Mouse (Mus musculus): ENCODE data around the gene Cpt1b. TPM values are rescaled to one million over a fixed set of nuclear protein-coding genes. Genes with fewer than 3 reads are reported as not detected.

Gene Cpt1b
- 23.9 and 81.0 TPM in 2 replicates for polyA plus RNA-seq (2012; rRNA removed; ENCODE audit: low replicate concordance)

DNA sequence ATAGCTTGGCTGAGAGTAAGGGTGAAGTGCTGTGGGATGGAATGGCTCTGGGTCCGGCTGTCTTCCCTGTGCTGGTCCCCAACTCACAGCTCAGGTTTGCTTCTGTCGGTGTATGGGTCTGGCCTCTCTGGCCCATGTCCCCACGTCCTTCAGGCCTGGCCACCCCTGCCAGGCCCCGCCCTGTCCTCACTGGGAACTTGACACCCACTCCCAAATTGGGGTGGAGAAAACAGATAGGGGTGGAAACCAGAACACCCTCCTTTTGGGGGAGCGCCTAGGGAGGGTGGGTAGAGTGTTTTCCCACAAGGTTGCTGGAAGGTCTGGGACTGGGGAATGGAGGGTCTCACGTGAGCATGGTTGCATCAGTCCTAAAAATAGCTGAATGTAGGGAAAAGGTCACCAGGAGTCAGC, at the start of gene Cpt1b:
Gene Cpt1b, minus strand, starts transcription at position 153 of the 411 bp plus-strand sequence.

DNA sequence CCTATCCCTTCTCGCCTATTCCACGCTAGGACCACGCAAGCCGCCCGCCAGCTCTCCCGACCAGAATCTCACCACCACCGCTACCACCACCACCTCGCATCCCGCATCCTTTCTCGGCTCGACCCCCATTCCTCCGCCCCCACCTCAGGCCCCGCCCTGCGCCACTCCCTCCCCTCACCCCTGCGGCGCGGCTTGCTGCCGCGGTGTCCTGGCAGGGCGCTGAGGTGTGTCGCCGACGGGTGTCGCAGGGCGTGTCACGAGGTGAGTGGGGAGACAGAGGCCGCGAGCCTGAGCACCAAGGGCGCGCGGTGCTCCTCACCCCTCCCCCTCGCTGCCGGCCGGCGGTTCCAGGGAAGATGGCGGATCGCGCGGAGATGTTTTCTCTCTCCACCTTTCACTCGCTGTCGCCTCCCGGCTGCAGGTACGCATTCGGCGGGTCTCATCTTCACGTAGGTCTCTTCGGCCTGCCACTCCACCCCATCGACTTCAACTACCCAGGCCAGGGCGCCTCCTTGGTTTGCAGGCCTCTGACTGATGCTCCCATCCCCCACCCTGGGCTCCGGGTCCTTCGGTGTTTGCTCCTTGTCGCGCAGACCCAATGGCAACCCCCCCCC, 28.3 kb upstream of the Cpt1b start, which contains the start of gene Mapk8ip2:
Gene Mapk8ip2, plus strand, starts transcription at position 49 of the 614 bp plus-strand sequence.

DNA sequence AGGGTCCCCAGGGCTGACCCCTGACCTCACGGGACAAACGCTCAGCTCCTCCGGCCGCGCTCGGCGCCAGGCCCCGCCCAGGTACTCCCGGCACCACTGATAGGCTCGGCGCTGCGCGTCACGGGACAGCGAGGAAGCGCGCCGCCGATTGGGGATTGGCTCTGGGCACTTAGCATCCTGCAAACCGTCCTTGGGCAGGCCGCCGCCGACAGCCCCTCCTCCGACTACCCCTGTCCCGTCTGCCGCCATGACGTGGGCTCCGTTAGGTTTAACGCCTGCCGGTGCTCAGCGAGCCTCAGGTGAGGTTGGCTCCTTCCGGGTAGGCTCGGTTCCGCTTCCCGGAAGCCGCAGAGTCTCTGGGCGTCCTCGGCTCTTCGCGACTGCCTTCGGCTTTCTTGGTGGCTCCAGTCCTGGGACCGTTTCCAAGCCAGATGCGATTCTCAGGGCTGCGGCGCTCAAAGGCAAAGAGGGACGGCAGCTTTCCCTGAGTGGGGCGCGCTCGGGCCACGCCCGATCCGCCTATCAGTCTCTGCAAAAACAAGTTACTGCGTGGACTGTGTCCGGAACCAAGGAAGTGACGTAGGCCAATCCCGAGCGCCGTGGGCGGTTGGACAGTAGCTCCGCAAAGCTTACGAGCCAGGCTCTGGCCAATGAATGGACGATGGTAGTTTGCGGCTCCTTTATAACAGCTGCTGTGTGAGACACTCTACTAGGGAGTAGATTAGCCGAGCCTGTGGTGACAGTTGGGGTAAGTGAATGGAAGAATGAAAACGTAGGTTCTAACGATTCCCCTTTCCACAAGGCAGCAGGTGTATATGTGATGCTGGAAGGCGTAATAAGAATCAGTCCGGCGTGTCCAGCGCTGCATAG, 3.9 kb upstream of the Cpt1b start, which contains the start of the genes C730034F03Rik, Gm44502 and Chkb:
Gene C730034F03Rik, plus strand, starts transcription at position 238 of the 870 bp plus-strand sequence.
Gene Gm44502, minus strand, starts transcription at position 345 of the 870 bp plus-strand sequence.
Gene Chkb, minus strand, starts transcription at position 557 of the 870 bp plus-strand sequence.

DNA sequence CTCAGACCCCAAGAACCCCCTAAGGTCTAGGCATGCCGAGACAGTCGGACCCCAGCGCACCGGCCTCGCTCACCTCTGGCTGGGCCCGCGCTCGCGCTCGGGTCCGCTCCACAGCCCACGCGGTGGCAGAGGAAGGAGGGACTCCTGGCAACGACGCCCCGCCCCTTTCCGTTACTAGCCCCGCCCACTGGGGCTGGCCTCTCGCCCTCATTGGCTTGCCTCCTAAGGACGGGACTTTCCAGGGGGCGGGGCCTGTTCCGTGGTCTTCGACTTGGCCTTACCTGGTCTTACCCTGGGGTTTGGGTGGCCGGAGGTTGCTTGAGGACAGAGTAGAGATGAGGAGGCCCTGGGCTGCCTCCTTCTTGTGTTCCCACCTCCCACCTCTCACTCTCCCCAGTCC, 15.5 kb downstream of the Cpt1b start, which contains the start of gene Syce3:
Gene Syce3, minus strand, starts transcription at position 386 of the 400 bp plus-strand sequence.

DNA sequence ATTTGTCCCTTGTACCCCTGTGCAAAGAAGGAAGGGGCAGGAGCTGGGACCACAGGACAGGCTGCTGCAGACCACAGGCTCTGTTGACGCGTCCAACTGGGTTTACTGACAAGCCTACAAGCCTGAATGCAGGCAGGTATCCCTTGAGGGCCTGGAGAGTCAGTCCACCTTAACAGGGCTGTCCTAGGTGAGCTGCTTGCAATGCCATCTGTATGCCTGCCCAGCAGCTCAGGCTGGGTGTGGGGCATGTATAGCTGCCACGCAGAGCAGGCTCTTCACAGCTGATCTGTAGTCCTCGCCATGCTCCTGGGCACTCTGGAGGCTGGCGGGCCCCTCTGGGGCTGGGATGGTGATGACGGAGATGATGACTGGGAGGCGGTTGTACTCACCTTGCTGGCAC, 41.0 kb downstream of the Cpt1b start, which contains the start of gene Klhdc7b:
Gene Klhdc7b, plus strand, starts transcription at position 301 of the 400 bp plus-strand sequence.

DNA sequence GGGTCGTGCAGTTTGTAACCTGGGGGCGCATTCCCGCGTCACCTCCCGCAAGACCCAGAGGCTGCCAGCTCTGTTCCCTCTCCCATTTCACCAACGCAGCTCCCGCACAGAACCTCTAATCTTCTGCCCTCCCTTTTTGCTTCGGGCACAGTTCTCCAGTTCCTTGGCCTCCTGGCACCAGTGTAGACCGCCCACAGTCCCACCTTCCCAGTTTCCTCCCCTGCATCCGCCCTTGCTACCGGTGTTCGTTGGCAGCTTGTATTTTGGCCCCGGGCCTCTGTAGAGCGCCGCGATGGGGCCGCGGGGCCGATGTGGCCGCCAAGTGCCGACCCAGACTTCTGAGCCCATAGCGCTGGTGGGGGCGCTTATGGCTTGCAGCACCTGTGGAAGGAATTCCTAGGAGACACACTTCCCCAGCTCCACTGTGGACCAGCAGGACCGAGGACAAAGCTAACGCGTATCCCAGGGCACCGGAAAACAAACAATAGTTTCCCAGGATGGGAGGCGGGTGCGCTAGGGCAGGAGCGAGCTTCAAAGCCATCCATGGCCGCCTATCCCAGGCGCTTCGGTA, 46.7 kb downstream of the Cpt1b start, which contains the start of gene Odf3b:
Gene Odf3b, minus strand, starts transcription at position 452 of the 571 bp plus-strand sequence.

DNA sequence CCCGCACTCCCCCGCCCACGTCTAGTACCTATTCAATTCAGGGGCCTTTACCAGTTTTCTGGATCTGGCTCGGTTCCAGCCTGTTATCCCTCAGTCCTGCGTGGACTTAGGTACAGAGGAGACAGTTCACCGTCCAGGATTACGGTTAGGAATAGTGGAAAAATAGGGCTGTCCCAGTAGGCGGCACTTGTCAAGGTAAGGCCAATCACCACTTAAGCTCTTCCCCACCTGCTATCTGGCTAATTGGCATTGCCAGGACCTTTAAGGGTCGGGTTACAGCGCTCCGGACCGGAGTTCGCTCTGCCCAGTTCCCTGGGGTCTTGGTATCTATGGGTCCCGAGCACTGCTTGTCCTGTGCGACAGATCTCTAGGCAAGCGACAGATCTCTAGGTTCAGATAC, 48.7 kb downstream of the Cpt1b start, which contains the start of gene Tymp:
Gene Tymp, minus strand, starts transcription at position 83 of the 400 bp plus-strand sequence.

DNA sequence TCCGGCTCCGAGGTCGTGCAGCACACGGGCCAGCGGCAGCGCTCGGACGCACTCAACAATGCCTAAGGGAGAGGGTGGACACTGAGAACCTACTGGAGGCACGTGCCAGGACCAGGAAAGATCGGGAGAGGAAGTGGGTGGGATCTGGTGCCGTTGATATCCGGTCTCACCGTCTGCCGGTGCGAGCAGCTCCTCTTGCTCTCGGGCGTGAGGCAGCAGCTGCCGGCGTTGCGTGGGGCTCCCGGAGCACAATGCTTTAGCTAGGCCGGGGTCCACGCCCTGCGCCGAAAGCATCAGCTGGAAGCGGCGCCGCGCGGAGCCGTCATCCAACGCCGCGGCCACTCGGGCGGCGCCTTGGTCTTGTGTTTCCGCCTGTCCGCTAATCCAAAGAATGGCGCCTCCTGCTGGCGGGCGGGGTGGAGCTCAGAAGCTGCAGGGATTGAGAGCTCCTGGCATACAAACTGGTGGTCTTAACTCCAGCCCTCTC, 51.9 kb downstream of the Cpt1b start, which contains the start of gene Sco2:
Gene Sco2, minus strand, starts transcription at position 85 of the 487 bp plus-strand sequence.

Other genes starting within 250 kb of the Cpt1b start
- gene Plxnb2, start 245.1 kb downstream of the Cpt1b start, polyA plus RNA-seq (2012; rRNA removed; ENCODE audit: low replicate concordance): 65.4 and 208 TPM in 2 replicates
- 12.7 and 21.1 TPM in 2 replicates for gene Dennd6b, start 229.4 kb downstream of the Cpt1b start, polyA plus RNA-seq (2012; rRNA removed; ENCODE audit: low replicate concordance)
- gene Ppp6r2, start 214.3 kb downstream of the Cpt1b start, polyA plus RNA-seq (2012; rRNA removed; ENCODE audit: low replicate concordance): 60.4 and 149 TPM in 2 replicates
- gene Sbf1, start 110.6 kb downstream of the Cpt1b start, polyA plus RNA-seq (2012; rRNA removed; ENCODE audit: low replicate concordance): 169 and 209 TPM in 2 replicates
- gene Adm2, start 103.1 kb downstream of the Cpt1b start, polyA plus RNA-seq (2012; rRNA removed; ENCODE audit: low replicate concordance): 0.18 TPM in 1 of 2 replicates, not detected in the other
- gene Miox, start 91.5 kb downstream of the Cpt1b start, polyA plus RNA-seq (2012; rRNA removed; ENCODE audit: low replicate concordance): not detected in 2 replicates
- 49.7 and 68.9 TPM in 2 replicates for gene Lmf2, start 70.2 kb downstream of the Cpt1b start, polyA plus RNA-seq (2012; rRNA removed; ENCODE audit: low replicate concordance)
- 111 and 131 TPM in 2 replicates for gene Ncaph2, start 70.1 kb downstream of the Cpt1b start, polyA plus RNA-seq (2012; rRNA removed; ENCODE audit: low replicate concordance)
- 31.0 and 49.1 TPM in 2 replicates for gene Sco2, start 52.0 kb downstream of the Cpt1b start, polyA plus RNA-seq (2012; rRNA removed; ENCODE audit: low replicate concordance)
- 2.2 and 2.5 TPM in 2 replicates for gene Tymp, start 48.8 kb downstream of the Cpt1b start, polyA plus RNA-seq (2012; rRNA removed; ENCODE audit: low replicate concordance)
- gene Odf3b, start 46.6 kb downstream of the Cpt1b start, polyA plus RNA-seq (2012; rRNA removed; ENCODE audit: low replicate concordance): 3.5 and 8.1 TPM in 2 replicates
- not detected in 2 replicates for gene Klhdc7b, start 40.9 kb downstream of the Cpt1b start, polyA plus RNA-seq (2012; rRNA removed; ENCODE audit: low replicate concordance)
- gene Syce3, start 15.4 kb downstream of the Cpt1b start, polyA plus RNA-seq (2012; rRNA removed; ENCODE audit: low replicate concordance): not detected in 2 replicates
- 1.1 and 1.2 TPM in 2 replicates for gene C730034F03Rik, start 3.7 kb upstream of the Cpt1b start, polyA plus RNA-seq (2012; rRNA removed; ENCODE audit: low replicate concordance)
- gene Gm44502, start 3.8 kb upstream of the Cpt1b start, polyA plus RNA-seq (2012; rRNA removed; ENCODE audit: low replicate concordance): 0.53 TPM in 1 of 2 replicates, not detected in the other
- gene Chkb, start 4.0 kb upstream of the Cpt1b start, polyA plus RNA-seq (2012; rRNA removed; ENCODE audit: low replicate concordance): 74.5 and 84.9 TPM in 2 replicates
- 0.03 and 0.73 TPM in 2 replicates for gene Mapk8ip2, start 28.1 kb upstream of the Cpt1b start, polyA plus RNA-seq (2012; rRNA removed; ENCODE audit: low replicate concordance)
- gene Arsa, start 51.6 kb upstream of the Cpt1b start, polyA plus RNA-seq (2012; rRNA removed; ENCODE audit: low replicate concordance): 58.6 and 80.0 TPM in 2 replicates
- gene Shank3, start 73.8 kb upstream of the Cpt1b start, polyA plus RNA-seq (2012; rRNA removed; ENCODE audit: low replicate concordance): 28.8 and 64.8 TPM in 2 replicates
- 1.2 and 3.3 TPM in 2 replicates for gene Acr, start 142.5 kb upstream of the Cpt1b start, polyA plus RNA-seq (2012; rRNA removed; ENCODE audit: low replicate concordance)
- gene Rabl2, start 166.1 kb upstream of the Cpt1b start, polyA plus RNA-seq (2012; rRNA removed; ENCODE audit: low replicate concordance): 14.5 and 25.5 TPM in 2 replicates